ENCODE assay signal across 11 mouse cellular contexts in the genomic region with DNA sequence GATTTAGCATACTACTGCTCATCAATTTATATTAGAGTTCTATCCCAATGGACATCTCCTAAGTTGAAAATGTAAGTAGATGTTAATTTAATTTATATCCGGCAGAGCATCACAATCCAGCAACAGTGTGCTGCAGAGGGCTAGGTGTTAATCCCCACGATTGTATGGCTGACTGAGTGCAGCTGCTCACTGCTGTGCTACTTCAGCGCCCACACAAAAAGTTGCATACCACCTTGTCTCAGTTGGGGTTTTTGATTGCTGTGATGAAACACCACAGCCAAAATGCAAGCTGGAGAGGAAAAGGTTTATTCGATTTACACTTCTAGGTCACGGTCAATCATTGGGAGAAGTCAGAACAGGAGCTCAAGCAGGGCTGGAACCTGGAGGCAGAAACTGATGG.
"Had no signal": no experiment of that assay in that cellular context is flagged by ENCODE, and none has a peak within 500 bp of the region (broad histone marks: within the 10 kb centered on the region; RNA-seq: fewer than 3 reads in every experiment).

No protein-coding gene starts in this region.

- DNase-seq: left cerebral cortex, postnatal 4 days; liver; liver, embryonic 13.5 days; liver, postnatal 0 days; lung, adult 18-20 months; lung, adult 2 months; lung, embryonic 14.5 days; lung, postnatal 14 days; lung, postnatal 36 days; lung, postnatal 4 days; midbrain, embryonic 14.5 days had no signal
